Mouse (Mus musculus): Measurements from ENCODE around the gene Syde2. TPM values are rescaled to one million over a fixed set of nuclear protein-coding genes. Genes with fewer than 3 reads are reported as not detected.
A peak's percentile ranks its signal among the peaks of the same experiment; 100 is the strongest.

The Syde2 gene
- polyA plus RNA-seq, 1 experiment from 2014 or later, result 2.6 TPM

DNA sequence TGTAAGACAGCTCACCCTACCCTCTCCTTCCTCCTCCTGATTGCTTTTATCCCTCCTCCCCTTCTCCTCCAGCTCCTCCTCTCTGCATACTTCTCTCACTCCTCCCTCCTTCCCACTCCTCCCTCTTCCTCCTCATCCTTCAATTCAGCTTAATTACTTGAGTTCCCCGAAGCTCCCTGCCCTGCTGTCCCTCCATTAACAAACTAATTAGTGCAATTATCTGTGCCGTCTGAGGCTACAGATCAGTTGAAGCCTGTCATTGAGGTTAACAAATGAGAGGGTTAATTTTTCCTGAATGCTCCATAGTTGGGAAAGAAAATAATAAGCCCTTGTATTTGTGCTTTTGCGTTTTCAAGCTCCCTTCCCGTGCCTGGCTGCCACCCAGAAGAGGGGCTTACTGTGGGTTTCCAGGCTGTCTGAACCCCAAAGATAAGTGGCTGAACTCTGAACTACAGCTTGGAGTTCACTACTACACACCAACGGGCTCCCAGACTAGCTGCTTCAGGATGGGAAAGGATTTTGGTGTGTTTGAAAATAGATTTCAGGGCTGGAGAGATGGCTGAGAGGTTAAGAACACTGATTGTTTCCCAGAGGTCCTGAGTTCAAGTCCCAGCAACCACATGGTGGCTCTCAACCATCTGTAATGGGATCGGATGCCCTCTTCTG is 40.0 kb upstream of the Syde2 start:
- no peak overlapping the region for H3K27ac ChIP-seq (ENCODE audit: low read depth, low read length)
- H3K4me2 ChIP-seq (replicated peaks; ENCODE audit: low read depth, low read length), result no peak overlapping the region
- H3K4me3 ChIP-seq (ENCODE audit: low read length), result no peak overlapping the region
- no peaks in the 10 kb centered on the region for H3K27me3 ChIP-seq (ENCODE audit: control insufficient read depth, insufficient read depth, low read length)
- peaks cover 22% of the 10 kb centered on the region for H3K36me3 ChIP-seq (ENCODE audit: control insufficient read depth, insufficient read depth, low read length)
- H3K9ac ChIP-seq (ENCODE audit: low read depth, low read length), result no peak overlapping the region
- H3K4me1 ChIP-seq (ENCODE audit: control insufficient read depth, insufficient read depth, low read length), result peaks cover 2% of the 10 kb centered on the region; the same call in 1 of the 2 replicates
- no peaks in the 10 kb centered on the region for H3K9me3 ChIP-seq (ENCODE audit: control insufficient read depth, low read length)
- 30% methylated on average over 6 of the region's 6 CpGs for WGBS
- ATAC-seq (ENCODE audit: low FRiP score, low TSS enrichment), result no peak

DNA sequence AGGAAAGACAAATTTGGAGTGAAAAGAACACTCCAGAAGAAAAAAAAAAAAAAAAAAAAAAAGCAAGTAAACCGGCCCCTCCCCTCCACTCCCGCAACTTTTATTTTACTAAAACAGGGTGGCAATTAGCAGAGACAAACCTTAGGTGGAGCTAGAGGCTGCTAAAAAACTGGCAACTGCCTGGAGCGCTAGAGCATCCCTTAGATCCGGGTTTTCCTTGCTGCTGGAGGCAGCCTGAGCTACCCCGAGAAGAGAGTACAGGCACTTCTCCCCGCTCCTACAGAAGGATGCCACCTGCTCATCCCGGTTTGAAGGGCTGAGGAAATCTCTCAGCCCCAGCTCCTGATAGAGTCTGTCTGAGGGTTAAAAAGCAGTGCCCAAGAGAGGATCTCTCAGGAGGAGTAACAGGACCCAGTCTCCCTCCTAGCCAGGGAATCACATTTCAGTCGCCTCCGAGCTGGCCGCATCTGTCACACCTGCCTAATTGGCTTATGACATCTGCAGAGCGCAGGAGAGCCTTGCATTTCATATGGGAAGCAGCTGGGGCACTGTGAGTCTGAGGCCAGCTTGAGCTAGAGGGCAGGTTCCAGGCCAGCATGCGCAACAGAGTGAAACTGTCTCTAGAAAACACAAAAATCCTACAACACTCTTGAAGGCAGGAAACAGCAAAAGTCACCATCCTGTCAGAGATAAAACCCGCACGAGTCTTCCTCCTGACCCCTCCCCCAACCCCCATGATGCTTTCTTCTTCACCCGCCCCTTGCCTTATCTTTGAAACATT is 37.4 kb upstream of the Syde2 start:
- H3K4me1 ChIP-seq (ENCODE audit: control insufficient read depth, insufficient read depth, low read length), result peaks cover 2% of the 10 kb centered on the region; the same call in 1 of the 2 replicates
- ATAC-seq (ENCODE audit: low FRiP score, low TSS enrichment), result peak; percentile 89
- H3K36me3 ChIP-seq (ENCODE audit: control insufficient read depth, insufficient read depth, low read length), result no peaks in the 10 kb centered on the region
- H3K4me2 ChIP-seq (replicated peaks; ENCODE audit: low read depth, low read length), result peak overlapping the region; percentile 38
- no peaks in the 10 kb centered on the region for H3K27me3 ChIP-seq (ENCODE audit: control insufficient read depth, insufficient read depth, low read length)
- no peak overlapping the region for H3K27ac ChIP-seq (ENCODE audit: low read depth, low read length)
- H3K9me3 ChIP-seq (ENCODE audit: control insufficient read depth, low read length), result no peaks in the 10 kb centered on the region
- peak overlapping the region; percentile 8; the same call in 1 of the 2 replicates for H3K4me3 ChIP-seq (ENCODE audit: low read length)
- 9% methylated on average over 15 of the region's 15 CpGs for WGBS
- 0 out of 2 replicates have a peak overlapping the region, but pooled peaks have one; percentile 13 for H3K9ac ChIP-seq (ENCODE audit: low read depth, low read length)

DNA sequence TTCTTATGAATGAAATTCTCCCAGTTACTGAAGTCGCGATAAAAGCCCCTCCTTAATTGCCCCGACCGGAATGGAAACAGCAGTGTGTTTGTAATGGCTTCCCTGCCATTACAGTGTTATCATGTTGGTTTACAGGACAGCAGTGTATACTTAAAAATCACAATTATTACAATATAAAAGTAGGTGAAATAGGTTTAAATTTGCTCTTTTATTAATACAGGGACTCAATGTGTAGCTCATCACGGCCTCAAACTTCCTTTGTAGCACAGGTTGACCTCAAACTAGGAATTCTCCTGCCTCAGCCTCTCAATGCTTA is 36.9 kb upstream of the Syde2 start:
- no peak overlapping the region for H3K27ac ChIP-seq (ENCODE audit: low read depth, low read length)
- no peak overlapping the region; the same call in 1 of the 2 replicates for H3K4me3 ChIP-seq (ENCODE audit: low read length)
- ATAC-seq (ENCODE audit: low FRiP score, low TSS enrichment), result no peak
- no peaks in the 10 kb centered on the region for H3K27me3 ChIP-seq (ENCODE audit: control insufficient read depth, insufficient read depth, low read length)
- no peaks in the 10 kb centered on the region for H3K9me3 ChIP-seq (ENCODE audit: control insufficient read depth, low read length)
- H3K9ac ChIP-seq (ENCODE audit: low read depth, low read length), result no peak overlapping the region
- 44% methylated on average over 5 of the region's 5 CpGs for WGBS
- no peaks in the 10 kb centered on the region for H3K36me3 ChIP-seq (ENCODE audit: control insufficient read depth, insufficient read depth, low read length)
- H3K4me2 ChIP-seq (replicated peaks; ENCODE audit: low read depth, low read length), result no peak overlapping the region
- H3K4me1 ChIP-seq (ENCODE audit: control insufficient read depth, insufficient read depth, low read length), result peaks cover 2% of the 10 kb centered on the region; the same call in 1 of the 2 replicates

DNA sequence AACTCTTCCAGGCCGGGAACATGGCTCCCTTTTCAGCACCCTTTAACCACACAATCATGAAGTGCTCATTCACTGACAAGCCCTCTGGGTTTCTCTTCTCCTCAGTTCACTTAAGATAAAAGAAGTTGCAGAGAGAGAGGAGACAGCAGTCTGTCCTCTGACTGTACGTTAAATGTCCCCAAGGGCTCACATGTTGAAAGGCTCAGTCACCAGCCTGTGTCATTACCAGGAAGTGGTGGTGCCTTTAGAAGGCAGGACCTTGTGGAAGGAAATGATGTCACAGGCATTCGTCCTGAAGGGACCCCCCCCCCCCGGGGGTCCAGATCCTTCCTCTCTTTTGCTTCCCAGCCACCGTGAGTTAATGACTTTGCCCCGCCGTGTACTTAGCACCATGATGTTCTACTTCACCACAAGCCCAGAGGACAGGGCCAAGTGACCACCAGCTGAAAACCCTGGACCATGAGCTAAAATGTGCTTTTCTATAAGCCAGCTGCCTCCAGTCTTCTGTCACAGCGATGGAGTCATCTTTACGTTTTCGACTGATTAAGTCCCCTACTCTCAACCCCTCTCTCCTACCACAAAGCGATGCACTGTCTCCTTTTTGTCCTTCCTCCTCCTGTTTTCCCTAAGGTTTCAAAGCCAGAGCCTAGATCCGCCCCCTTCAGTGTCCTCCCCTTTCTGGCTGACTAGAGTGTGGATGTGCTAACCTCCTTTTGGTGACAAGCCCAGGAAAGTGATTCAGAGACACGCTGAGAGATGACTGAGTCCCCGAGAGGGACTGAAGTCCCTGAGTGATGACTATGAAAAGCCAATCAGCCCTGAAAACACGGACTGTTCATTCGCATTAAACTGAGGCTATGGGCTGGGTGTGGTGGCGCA is 36.1 kb upstream of the Syde2 start:
- Histone ChIP-seq H3K27me3 (ENCODE audit: control insufficient read depth, insufficient read depth, low read length) (no peaks in the 10 kb centered on the region), H3K4me3 (ENCODE audit: low read length) (no peak overlapping the region), H3K36me3 (ENCODE audit: control insufficient read depth, insufficient read depth, low read length) (no peaks in the 10 kb centered on the region), H3K27ac (ENCODE audit: low read depth, low read length) (no peak overlapping the region), H3K9ac (ENCODE audit: low read depth, low read length) (no peak overlapping the region), H3K9me3 (ENCODE audit: control insufficient read depth, low read length) (no peaks in the 10 kb centered on the region), H3K4me2 (replicated peaks; ENCODE audit: low read depth, low read length) (no peak overlapping the region), H3K4me1 (ENCODE audit: control insufficient read depth, insufficient read depth, low read length) (peaks cover 2% of the 10 kb centered on the region; the same call in 1 of the 2 replicates)
- WGBS, result 72% methylated on average over 17 of the region's 17 CpGs
- no peak for ATAC-seq (ENCODE audit: low FRiP score, low TSS enrichment)

DNA sequence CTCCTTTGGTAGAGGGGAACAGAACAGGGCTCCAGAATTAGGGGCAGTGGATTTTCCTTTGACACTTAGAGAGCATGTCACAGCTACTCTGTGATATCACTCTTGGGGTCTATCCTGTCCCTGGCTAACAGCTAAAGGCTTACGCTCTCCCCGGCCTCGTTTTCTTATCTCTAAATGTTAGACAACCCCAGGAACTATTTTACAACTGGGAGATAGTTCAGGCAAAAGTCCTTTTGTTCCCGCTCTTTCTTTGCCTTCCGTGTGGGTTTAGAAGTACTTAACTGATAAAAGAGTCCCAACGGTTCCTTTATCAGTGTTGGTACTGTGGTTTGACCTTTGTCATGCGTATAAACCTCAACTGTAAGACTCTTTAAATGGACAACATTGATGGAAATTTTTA is 34.7 kb upstream of the Syde2 start:
- peaks cover 2% of the 10 kb centered on the region; the same call in 1 of the 2 replicates for H3K4me1 ChIP-seq (ENCODE audit: control insufficient read depth, insufficient read depth, low read length)
- peaks cover 4% of the 10 kb centered on the region; the same call in 1 of the 2 replicates for H3K9me3 ChIP-seq (ENCODE audit: control insufficient read depth, low read length)

DNA sequence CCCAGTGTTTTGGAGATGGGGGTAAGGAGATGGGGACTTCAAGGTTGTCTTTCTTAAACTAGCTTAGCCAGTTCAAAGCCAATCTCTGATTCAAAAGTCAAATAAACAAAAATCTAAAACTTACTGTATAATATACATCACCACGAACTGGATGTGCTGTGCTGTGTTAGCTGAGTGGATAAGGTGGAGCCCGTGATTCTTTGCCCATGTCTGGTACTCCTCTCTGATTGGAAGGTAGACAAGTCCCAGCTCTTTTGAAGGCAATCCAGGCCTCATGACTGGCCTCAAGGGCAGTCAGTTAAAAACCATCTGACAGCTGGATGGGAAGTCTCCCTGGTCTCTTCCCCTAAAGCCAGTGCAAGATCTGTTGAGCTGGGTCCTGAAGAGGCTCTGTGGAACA is 34.3 kb upstream of the Syde2 start:
- WGBS, result 89% methylated on average over 2 of the region's 2 CpGs
- Histone ChIP-seq H3K4me2 (replicated peaks; ENCODE audit: low read depth, low read length) (no peak overlapping the region), H3K4me1 (ENCODE audit: control insufficient read depth, insufficient read depth, low read length) (peaks cover 2% of the 10 kb centered on the region; the same call in 1 of the 2 replicates), H3K4me3 (ENCODE audit: low read length) (no peak overlapping the region), H3K27me3 (ENCODE audit: control insufficient read depth, insufficient read depth, low read length) (no peaks in the 10 kb centered on the region), H3K36me3 (ENCODE audit: control insufficient read depth, insufficient read depth, low read length) (no peaks in the 10 kb centered on the region), H3K27ac (ENCODE audit: low read depth, low read length) (no peak overlapping the region), H3K9ac (ENCODE audit: low read depth, low read length) (no peak overlapping the region), H3K9me3 (ENCODE audit: control insufficient read depth, low read length) (peaks cover 4% of the 10 kb centered on the region; the same call in 1 of the 2 replicates)
- no peak for ATAC-seq (ENCODE audit: low FRiP score, low TSS enrichment)

More for the DNA sequence above, 34.7 kb upstream of the Syde2 start:
- Histone ChIP-seq H3K4me2 (replicated peaks; ENCODE audit: low read depth, low read length) (no peak overlapping the region), H3K27me3 (ENCODE audit: control insufficient read depth, insufficient read depth, low read length) (no peaks in the 10 kb centered on the region), H3K36me3 (ENCODE audit: control insufficient read depth, insufficient read depth, low read length) (no peaks in the 10 kb centered on the region), H3K4me3 (ENCODE audit: low read length) (no peak overlapping the region), H3K9ac (ENCODE audit: low read depth, low read length) (no peak overlapping the region), H3K27ac (ENCODE audit: low read depth, low read length) (no peak overlapping the region)
- 87% methylated on average over 7 of the region's 7 CpGs for WGBS
- ATAC-seq (ENCODE audit: low FRiP score, low TSS enrichment), result no peak

DNA sequence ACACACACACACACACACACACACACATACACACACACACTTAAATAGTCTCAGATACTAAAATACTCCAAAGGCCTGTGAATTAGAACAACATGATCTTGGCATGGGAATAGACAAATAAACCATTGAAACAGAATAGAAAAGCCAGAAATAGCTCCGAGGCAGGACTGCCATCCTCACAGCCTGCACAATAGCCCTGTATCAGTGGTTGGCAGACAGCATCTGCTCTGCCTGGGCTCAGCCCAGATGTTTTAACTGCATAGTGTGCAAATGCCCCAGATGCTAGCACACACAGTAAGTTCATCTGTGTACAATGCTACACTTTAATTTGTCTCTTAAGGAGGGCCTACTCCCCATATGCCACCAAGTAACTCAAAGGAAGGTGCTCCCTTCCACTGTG is 27.8 kb upstream of the Syde2 start:
- no peak for ATAC-seq (ENCODE audit: low FRiP score, low TSS enrichment)
- no peak overlapping the region for H3K27ac ChIP-seq (ENCODE audit: low read depth, low read length)
- no peak overlapping the region for H3K9ac ChIP-seq (ENCODE audit: low read depth, low read length)
- H3K36me3 ChIP-seq (ENCODE audit: control insufficient read depth, insufficient read depth, low read length), result no peaks in the 10 kb centered on the region
- no peak overlapping the region for H3K4me2 ChIP-seq (replicated peaks; ENCODE audit: low read depth, low read length)
- H3K9me3 ChIP-seq (ENCODE audit: control insufficient read depth, low read length), result peaks cover 4% of the 10 kb centered on the region; the same call in 1 of the 2 replicates
- 90% methylated on average over 1 of the region's 1 CpGs for WGBS
- peaks cover 18% of the 10 kb centered on the region for H3K27me3 ChIP-seq (ENCODE audit: control insufficient read depth, insufficient read depth, low read length)
- H3K4me1 ChIP-seq (ENCODE audit: control insufficient read depth, insufficient read depth, low read length), result peaks cover 14% of the 10 kb centered on the region; the same call in 1 of the 2 replicates
- no peak overlapping the region for H3K4me3 ChIP-seq (ENCODE audit: low read length)

DNA sequence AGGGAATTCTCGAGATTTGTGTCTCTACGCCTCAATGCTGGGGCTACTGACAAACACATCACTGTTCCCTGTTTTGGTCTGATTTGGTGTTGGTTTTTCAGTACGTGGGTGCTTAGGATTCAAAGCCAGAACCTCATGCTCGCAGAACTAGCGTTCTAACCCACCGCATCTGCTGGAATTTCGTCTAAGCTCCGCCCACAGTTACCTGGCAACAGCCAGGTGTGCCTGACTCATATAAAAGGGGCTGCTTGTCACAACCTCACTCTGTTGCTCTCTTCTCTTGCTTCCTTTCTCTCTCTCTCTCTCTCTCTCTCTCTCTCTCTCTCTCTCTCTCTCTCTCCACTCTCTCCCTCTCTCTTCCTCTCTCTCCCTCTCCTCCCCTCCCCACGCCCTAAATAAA is 25.3 kb upstream of the Syde2 start:
- 22% methylated on average over 9 of the region's 9 CpGs for WGBS

More for the DNA sequence above, 25.3 kb upstream of the Syde2 start:
- Histone ChIP-seq H3K27me3 (ENCODE audit: control insufficient read depth, insufficient read depth, low read length) (peaks cover 18% of the 10 kb centered on the region), H3K4me2 (replicated peaks; ENCODE audit: low read depth, low read length) (no peak overlapping the region), H3K9me3 (ENCODE audit: control insufficient read depth, low read length) (peaks cover 4% of the 10 kb centered on the region; the same call in 1 of the 2 replicates), H3K4me1 (ENCODE audit: control insufficient read depth, insufficient read depth, low read length) (peaks cover 14% of the 10 kb centered on the region; the same call in 1 of the 2 replicates), H3K9ac (ENCODE audit: low read depth, low read length) (no peak overlapping the region), H3K4me3 (ENCODE audit: low read length) (no peak overlapping the region), H3K27ac (ENCODE audit: low read depth, low read length) (no peak overlapping the region), H3K36me3 (ENCODE audit: control insufficient read depth, insufficient read depth, low read length) (no peaks in the 10 kb centered on the region)
- no peak for ATAC-seq (ENCODE audit: low FRiP score, low TSS enrichment)

Measured in kidney, embryonic 14.5 days (tissue).